Mouse (Mus musculus): ENCODE results near the gene Morc1. TPM values are rescaled to one million over a fixed set of nuclear protein-coding genes. Genes with fewer than 3 reads are reported as not detected.

The Morc1 gene
- total RNA-seq, 2 experiments from 2014 or later, result 0.12 TPM

DNA sequence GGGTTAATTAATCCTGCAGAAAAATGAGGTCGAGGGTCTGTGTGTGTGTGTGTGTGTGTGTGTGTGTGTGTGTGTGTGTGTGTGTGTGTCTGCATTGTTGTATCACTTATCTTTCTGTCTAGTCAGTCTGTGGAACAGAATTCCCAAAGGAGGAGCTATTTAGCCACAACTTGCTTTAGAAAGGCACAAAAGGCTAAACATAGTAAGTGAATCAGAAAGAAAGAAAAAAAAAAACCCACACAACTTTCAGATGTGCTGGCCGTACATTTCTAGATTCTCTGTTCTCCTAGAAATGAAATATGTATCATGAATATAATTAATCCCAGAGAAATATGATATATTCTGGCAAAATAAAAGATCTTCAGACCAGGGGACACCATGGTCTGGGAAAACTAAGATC lies 190.0 kb downstream of the Morc1 start:
- no peak for DNase-seq (ENCODE audit: extremely low spot score in 1 of 2, low spot score in 1 of 2)

- DNase-seq (ENCODE audit: extremely low spot score in 1 of 2, low spot score in 1 of 2), result no peak
Observed at GRCm38 (mm10) chr16:48623447-48623846, 192.4 kb downstream of the Morc1 start.

DNA sequence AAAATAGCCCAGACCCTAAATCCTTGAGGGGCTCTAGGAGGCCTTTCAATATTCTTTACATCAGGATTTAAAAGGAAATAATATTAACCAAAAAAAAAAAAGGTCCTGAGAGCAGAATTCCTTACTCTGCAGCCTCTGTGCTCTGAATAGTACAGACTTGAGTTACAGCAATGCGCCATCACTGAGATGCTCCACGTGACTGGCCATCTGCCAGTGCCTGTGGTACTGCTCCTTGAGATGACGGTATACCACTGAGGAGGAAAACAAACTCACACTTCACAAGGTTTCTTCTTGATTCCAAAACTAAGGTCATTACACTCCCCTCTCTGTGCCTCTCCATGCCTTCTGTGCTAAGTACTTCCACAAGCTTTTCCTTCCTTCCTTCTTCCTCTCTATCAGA lies 195.1 kb downstream of the Morc1 start:
- DNase-seq (ENCODE audit: extremely low spot score in 1 of 2, low spot score in 1 of 2), result no peak

GRCm38 (mm10) chr16:48627296-48627695 lies 196.3 kb downstream of the Morc1 start:
- no peak for DNase-seq (ENCODE audit: extremely low spot score in 1 of 2, low spot score in 1 of 2)

GRCm38 (mm10) chr16:48629710-48630109 lies 198.7 kb downstream of the Morc1 start:
- DNase-seq (ENCODE audit: extremely low spot score in 1 of 2, low spot score in 1 of 2), result no peak

DNA sequence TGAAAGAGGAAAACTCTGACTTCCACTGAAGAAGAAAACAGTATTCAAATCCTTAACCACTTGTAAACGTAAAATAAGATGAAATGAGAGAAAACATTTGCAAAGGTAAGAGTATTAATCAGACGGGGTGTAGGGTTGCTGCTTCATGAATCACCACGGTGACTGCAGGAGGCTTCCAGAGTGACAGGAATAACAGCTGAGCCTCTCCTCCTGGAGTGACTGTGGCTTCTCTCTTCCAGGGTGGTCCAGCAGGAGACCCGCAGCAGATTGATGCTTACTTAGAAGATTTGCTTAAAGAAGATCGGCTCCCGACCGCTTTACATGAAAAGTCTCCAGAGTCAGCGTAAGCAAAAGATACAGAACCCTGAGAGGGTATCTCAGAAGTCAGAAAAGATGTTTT lies 199.4 kb downstream of the Morc1 start:
- no peak for DNase-seq (ENCODE audit: extremely low spot score in 1 of 2, low spot score in 1 of 2)

- DNase-seq (ENCODE audit: extremely low spot score in 1 of 2, low spot score in 1 of 2), result no peak
Observed at GRCm38 (mm10) chr16:48632351-48632750, 201.3 kb downstream of the Morc1 start.

DNA sequence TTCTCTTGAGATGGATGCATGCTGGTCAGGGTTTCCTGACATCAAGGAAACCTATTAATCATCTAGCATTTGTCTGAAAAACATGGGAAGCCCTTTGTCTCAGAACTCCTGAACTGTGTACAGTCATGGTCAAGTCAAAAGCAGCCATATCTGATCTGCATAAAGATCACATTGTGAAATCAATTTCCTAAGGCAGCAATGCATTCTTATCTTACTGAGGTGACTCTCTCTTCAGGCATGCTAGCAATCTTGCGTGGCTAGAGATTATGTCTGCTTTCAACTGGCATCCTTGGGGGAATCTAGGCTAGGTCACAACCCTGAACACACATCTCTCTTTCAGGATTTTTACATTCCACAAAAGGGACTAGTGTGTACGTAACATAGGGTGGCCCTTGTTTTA lies 215.2 kb downstream of the Morc1 start:
- DNase-seq (ENCODE audit: extremely low spot score in 1 of 2, low spot score in 1 of 2), result no peak

- DNase-seq (ENCODE audit: extremely low spot score in 1 of 2, low spot score in 1 of 2), result no peak
Observed at GRCm38 (mm10) chr16:48671696-48672095, 240.7 kb downstream of the Morc1 start.

DNA sequence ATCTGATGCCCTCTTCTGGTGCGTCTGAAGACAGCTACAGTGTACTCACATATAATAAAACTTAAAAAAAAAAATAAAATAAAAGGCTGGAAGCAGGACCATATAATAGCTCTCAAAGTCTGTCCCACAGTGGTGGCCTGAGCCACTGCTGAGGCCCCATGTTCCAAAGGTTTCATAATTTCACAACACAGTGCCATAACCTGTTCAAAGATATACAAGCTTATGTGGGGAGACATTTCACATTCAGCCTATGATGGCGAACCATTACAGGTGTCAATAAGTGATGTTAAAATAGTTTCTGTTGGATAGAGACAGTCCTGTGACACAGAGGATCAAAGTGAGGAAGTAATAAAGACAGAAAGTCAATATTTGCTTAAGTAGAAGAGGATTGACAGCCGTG lies 241.6 kb downstream of the Morc1 start:
- DNase-seq (ENCODE audit: extremely low spot score in 1 of 2, low spot score in 1 of 2), result no peak

GRCm38 (mm10) chr16:48675607-48676006 lies 244.6 kb downstream of the Morc1 start:
- DNase-seq (ENCODE audit: extremely low spot score in 1 of 2, low spot score in 1 of 2), result peak; percentile 51 to 80

DNA sequence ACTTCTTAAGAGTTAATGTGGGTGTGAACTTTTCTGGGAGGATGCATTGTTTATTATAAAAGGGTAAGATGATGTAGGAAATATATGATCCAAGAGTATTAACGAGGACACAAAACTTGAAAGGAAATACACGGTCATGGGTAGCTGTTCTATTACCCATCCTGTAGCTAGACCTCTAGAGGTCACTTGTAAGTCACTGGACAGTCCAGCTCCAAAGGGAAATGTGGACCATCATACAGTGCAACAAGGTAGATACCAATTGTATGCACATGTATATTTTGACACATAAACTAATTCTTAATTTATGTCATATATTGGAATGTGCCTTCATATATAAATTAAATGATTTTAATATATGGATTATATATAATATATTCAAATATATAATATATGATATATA lies 245.2 kb downstream of the Morc1 start:
- no peak for DNase-seq (ENCODE audit: extremely low spot score in 1 of 2, low spot score in 1 of 2)

DNA sequence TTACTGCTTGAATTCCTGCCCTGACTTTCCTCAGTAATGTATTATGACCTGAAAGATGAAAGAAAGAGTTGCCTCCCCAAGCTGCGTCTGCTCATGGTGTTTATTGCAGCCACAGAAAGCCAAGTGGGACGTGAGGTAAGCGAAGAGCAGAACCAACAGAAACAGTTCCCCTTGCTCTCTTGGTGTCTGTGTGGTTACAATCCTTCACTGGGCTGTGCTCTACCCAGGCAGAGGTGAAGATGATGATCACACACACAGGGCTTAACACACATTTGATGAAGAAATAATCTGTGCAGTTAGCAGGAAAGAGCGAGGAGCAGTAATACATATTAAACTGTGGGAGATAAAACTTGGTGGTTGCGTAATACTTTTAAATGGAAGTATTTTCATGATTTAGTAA lies 246.3 kb downstream of the Morc1 start:
- DNase-seq (ENCODE audit: extremely low spot score in 1 of 2, low spot score in 1 of 2), result no peak

GRCm38 (mm10) chr16:48678029-48678428 lies 247.0 kb downstream of the Morc1 start:
- DNase-seq (ENCODE audit: extremely low spot score in 1 of 2, low spot score in 1 of 2), result no peak

Other genes with a start within 250 kb of the Morc1 start
- gene Dppa4, start 147.5 kb upstream of the Morc1 start, total RNA-seq (2021), result not detected
- gene Dppa2, start 127.3 kb upstream of the Morc1 start, total RNA-seq (2021), result not detected
- not detected for gene Gm5485, start 18.8 kb upstream of the Morc1 start, total RNA-seq (2021)

Data from layer of hippocampus, postnatal 25 days (tissue).